Mouse (Mus musculus) urinary bladder, postnatal 4 days (tissue): Measurements from ENCODE around the gene Nsfl1c.
"Not testable (repeated sequence)": the region's sequence is repeated elsewhere in the genome, so short reads cannot be mapped to it uniquely, and the experiment has no call there.

Source experiments
- DNase-seq, 2 experiments: peaks; one replicate each; pipeline ENCODE4 v3.0.0; 2021 to 2022; ENCODE audit warnings: low spot score in 2 of 2

The Nsfl1c gene

GRCm38 (mm10) chr2:151494035-151494803 is at the start of gene Nsfl1c:
Nsfl1c (plus strand) TSS chr2:151494182.
- DNase-seq, result peak; percentile 95 to 97

GRCm38 (mm10) chr2:151476053-151476452 is 17.9 kb upstream of the Nsfl1c start, which contains the start of gene 4921509C19Rik:
4921509C19Rik (minus strand) TSS chr2:151476153.
- not testable (repeated sequence) for DNase-seq

GRCm38 (mm10) chr2:151486496-151486895 is 7.5 kb upstream of the Nsfl1c start:
- DNase-seq, result no peak

GRCm38 (mm10) chr2:151498358-151498757 is 4.4 kb downstream of the Nsfl1c start:
- no peak for DNase-seq

- no peak for DNase-seq
These were observed 6.5 kb downstream of the Nsfl1c start for GRCm38 (mm10) chr2:151500442-151501007.

- DNase-seq, result no peak
These were observed 10.2 kb downstream of the Nsfl1c start for GRCm38 (mm10) chr2:151504226-151504625.

- DNase-seq, result no peak
These were observed 18.2 kb downstream of the Nsfl1c start for GRCm38 (mm10) chr2:151512199-151512598.

GRCm38 (mm10) chr2:151513525-151514285 is 19.7 kb downstream of the Nsfl1c start:
- DNase-seq, result no peak

GRCm38 (mm10) chr2:151519000-151519399 is 25.0 kb downstream of the Nsfl1c start:
- DNase-seq, result no peak

GRCm38 (mm10) chr2:151524324-151525041 is 30.5 kb downstream of the Nsfl1c start:
- no peak for DNase-seq

GRCm38 (mm10) chr2:151525520-151525919 is 31.5 kb downstream of the Nsfl1c start:
- no peak for DNase-seq

- DNase-seq, result no peak
These were observed 34.1 kb downstream of the Nsfl1c start for GRCm38 (mm10) chr2:151528066-151528465.

GRCm38 (mm10) chr2:151529169-151529568 is 35.2 kb downstream of the Nsfl1c start:
- no peak for DNase-seq

- no peak for DNase-seq
These were observed 36.6 kb downstream of the Nsfl1c start for GRCm38 (mm10) chr2:151530378-151531230.

GRCm38 (mm10) chr2:151533632-151534031 is 39.6 kb downstream of the Nsfl1c start:
- no peak for DNase-seq

- no peak for DNase-seq
These were observed 42.1 kb downstream of the Nsfl1c start for GRCm38 (mm10) chr2:151535961-151536617.

- peak in 1 of 2 experiments; percentile 73 for DNase-seq
These were observed 42.6 kb downstream of the Nsfl1c start for GRCm38 (mm10) chr2:151536618-151536974.

GRCm38 (mm10) chr2:151538646-151539045 is 44.7 kb downstream of the Nsfl1c start:
- DNase-seq, result no peak

GRCm38 (mm10) chr2:151542323-151543062 is 48.5 kb downstream of the Nsfl1c start, which contains the start of gene Fkbp1a:
Fkbp1a (plus strand) TSS chr2:151542483.
- DNase-seq, result peak; percentile 97 to 98
